Comparison of ENCODE assay signal across 7 mouse cellular contexts in the genomic region with DNA sequence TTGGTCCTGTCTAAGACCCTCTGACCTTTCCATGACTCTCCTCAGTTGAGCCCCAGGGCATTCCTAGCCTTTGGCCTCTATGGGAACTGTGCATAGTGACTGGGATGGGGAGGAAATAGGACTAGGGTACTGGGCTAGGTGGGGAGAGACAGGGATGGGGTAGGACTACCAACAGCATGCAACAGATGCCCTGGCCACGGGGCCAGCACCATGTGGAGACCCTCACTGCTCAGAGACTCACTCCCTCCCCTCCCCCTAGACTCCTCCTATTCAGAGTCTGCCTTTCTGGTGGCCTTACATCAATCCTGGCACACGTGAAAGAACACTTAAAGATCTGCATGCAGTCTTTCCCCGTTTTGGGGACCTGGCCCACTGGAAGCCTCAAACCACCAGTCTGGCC. TPM values are rescaled to one million over a fixed set of nuclear protein-coding genes. Genes with fewer than 3 reads are reported as not detected.
DNase-seq lines count a peak whose midpoint lies in the region; ATAC-seq and TF ChIP-seq lines count a peak whose summit lies in the region.

No protein-coding gene starts in this region.

- H3K27me3 ChIP-seq in heart, embryonic 15.5 days: peaks cover 73% of the 10 kb centered on the region
- peaks cover 45% of the 10 kb centered on the region for H3K27me3 ChIP-seq in lung, embryonic 14.5 days (ENCODE audit: insufficient read depth, low read length)
- peaks cover 51% of the 10 kb centered on the region for H3K27me3 ChIP-seq in forebrain, embryonic 13.5 days
- H3K27me3 ChIP-seq in neural tube, embryonic 15.5 days (replicated peaks): peaks cover 24% of the 10 kb centered on the region

- peak overlapping the region; percentile 74 for H3K4me2 ChIP-seq in heart, embryonic 15.5 days
- H3K4me2 ChIP-seq in lung, embryonic 14.5 days: peak overlapping the region; percentile 65; the same call in 1 of the 2 replicates
- H3K4me2 ChIP-seq in forebrain, embryonic 13.5 days: 0 out of 2 replicates have a peak overlapping the region, but pooled peaks have one; percentile 54
- no peak overlapping the region for H3K4me2 ChIP-seq in neural tube, embryonic 15.5 days

- H3K4me3 ChIP-seq in heart, embryonic 15.5 days: no peak overlapping the region
- H3K4me3 ChIP-seq in lung, embryonic 14.5 days (ENCODE audit: low read depth, low read length): peak overlapping the region; percentile 37; the same call in 1 of the 2 replicates
- 0 out of 2 replicates have a peak overlapping the region, but pooled peaks have one; percentile 26 for H3K4me3 ChIP-seq in forebrain, embryonic 13.5 days
- no peak overlapping the region for H3K4me3 ChIP-seq in neural tube, embryonic 15.5 days (replicated peaks)

- peaks cover 13% of the 10 kb centered on the region for H3K4me1 ChIP-seq in heart, embryonic 15.5 days (replicated peaks)
- H3K4me1 ChIP-seq in lung, embryonic 14.5 days (ENCODE audit: insufficient read depth): 0 out of 2 replicates have a peak, but pooled peaks cover 5% of the 10 kb centered on the region
- H3K4me1 ChIP-seq in forebrain, embryonic 13.5 days: peaks cover 23% of the 10 kb centered on the region
- peaks cover 14% of the 10 kb centered on the region for H3K4me1 ChIP-seq in neural tube, embryonic 15.5 days

- H3K9me3 ChIP-seq in heart, embryonic 15.5 days (replicated peaks): no peaks in the 10 kb centered on the region
- H3K9me3 ChIP-seq in lung, embryonic 14.5 days (ENCODE audit: low read depth, low read length): no peaks in the 10 kb centered on the region
- H3K9me3 ChIP-seq in forebrain, embryonic 13.5 days (replicated peaks): no peaks in the 10 kb centered on the region
- H3K9me3 ChIP-seq in neural tube, embryonic 15.5 days (replicated peaks): no peaks in the 10 kb centered on the region

- no peak for DNase-seq in heart, adult 9 months (ENCODE audit: low spot score in 2 of 2)
- DNase-seq in lung, embryonic 14.5 days: no peak
- DNase-seq in lung, adult 18-20 months: no peak

- ATAC-seq in heart, embryonic 15.5 days (replicated peaks; ENCODE audit: insufficient number of reproducible peaks, insufficient read depth, low FRiP score, low read depth): no peak
- ATAC-seq in lung, embryonic 14.5 days (ENCODE audit: insufficient read depth): no peak
- ATAC-seq in forebrain, embryonic 13.5 days: no peak
- ATAC-seq in neural tube, embryonic 15.5 days (ENCODE audit: low FRiP score): 0 out of 2 replicates have a peak, but pooled peaks have one; percentile 7
- ATAC-seq in activated CD4-positive, CD25-positive, alpha-beta regulatory T cell, adult 4 months: no peak

- no peak for TF ChIP-seq CTCF in lung, embryonic 14.5 days (IDR thresholded peaks at IDR 0.05; ENCODE audit: low read depth)

- H3K36me3 ChIP-seq in heart, embryonic 15.5 days: no peaks in the 10 kb centered on the region
- H3K36me3 ChIP-seq in lung, embryonic 14.5 days (ENCODE audit: insufficient read depth): no peaks in the 10 kb centered on the region
- H3K36me3 ChIP-seq in forebrain, embryonic 13.5 days (ENCODE audit: poor library complexity, severe bottlenecking): peaks cover 65% of the 10 kb centered on the region
- peaks cover 59% of the 10 kb centered on the region for H3K36me3 ChIP-seq in neural tube, embryonic 15.5 days

- WGBS in heart, embryonic 15.5 days: 24% methylated on average over 3 of the region's 3 CpGs
- WGBS in lung, embryonic 14.5 days: 18% methylated on average over 3 of the region's 3 CpGs
- WGBS in forebrain, embryonic 13.5 days: 19% methylated on average over 3 of the region's 3 CpGs
- 21% methylated on average over 3 of the region's 3 CpGs for WGBS in neural tube, embryonic 15.5 days

- no peak overlapping the region for H3K27ac ChIP-seq in heart, embryonic 15.5 days
- no peak overlapping the region for H3K27ac ChIP-seq in lung, embryonic 14.5 days (ENCODE audit: low read depth)
- no peak overlapping the region for H3K27ac ChIP-seq in forebrain, embryonic 13.5 days
- H3K27ac ChIP-seq in neural tube, embryonic 15.5 days (replicated peaks): no peak overlapping the region

- H3K9ac ChIP-seq in heart, embryonic 15.5 days: no peak overlapping the region
- H3K9ac ChIP-seq in lung, embryonic 14.5 days: no peak overlapping the region
- H3K9ac ChIP-seq in forebrain, embryonic 13.5 days: no peak overlapping the region
- no peak overlapping the region for H3K9ac ChIP-seq in neural tube, embryonic 15.5 days (replicated peaks)

RNA-seq across cellular contexts. Expression of a gene that starts 12.7 kb away (rescaled TPM):
- 0.05 and 0.32 TPM in 2 replicates for polyA plus RNA-seq in heart, embryonic 15.5 days (2015; fragmentation: Nextera tagmentation; extraction: Ambion mirVana)
- polyA plus RNA-seq in lung, embryonic 14.5 days (2014; fragmentation: Nextera tagmentation; extraction: Ambion mirVana): 0.34 and 0.53 TPM in 2 replicates
- polyA plus RNA-seq in forebrain, embryonic 13.5 days (2015; fragmentation: Nextera tagmentation; extraction: Ambion mirVana): 3.5 TPM in 2 replicates
- 10.3 and 21.6 TPM in 2 replicates for polyA plus RNA-seq in neural tube, embryonic 15.5 days (2015; fragmentation: Nextera tagmentation; extraction: Ambion mirVana)
- polyA plus RNA-seq in activated CD4-positive, CD25-positive, alpha-beta regulatory T cell, adult 4 months (2017; shearing (Covaris generic)): not detected

RNA-seq across cellular contexts. Expression of a gene that starts 29.5 kb away (rescaled TPM):
- not detected in 2 replicates for polyA plus RNA-seq in heart, embryonic 15.5 days (2015; fragmentation: Nextera tagmentation; extraction: Ambion mirVana)
- not detected in 2 replicates for polyA plus RNA-seq in lung, embryonic 14.5 days (2014; fragmentation: Nextera tagmentation; extraction: Ambion mirVana)
- 9.1 and 10.6 TPM in 2 replicates for polyA plus RNA-seq in forebrain, embryonic 13.5 days (2015; fragmentation: Nextera tagmentation; extraction: Ambion mirVana)
- 110 and 122 TPM in 2 replicates for polyA plus RNA-seq in neural tube, embryonic 15.5 days (2015; fragmentation: Nextera tagmentation; extraction: Ambion mirVana)
- polyA plus RNA-seq in activated CD4-positive, CD25-positive, alpha-beta regulatory T cell, adult 4 months (2017; shearing (Covaris generic)): under 1 TPM; 0.33 to 0.62 TPM

RNA-seq across cellular contexts. Expression of a gene that starts 35.7 kb away (rescaled TPM):
- 0.04 and 0.06 TPM in 2 replicates for polyA plus RNA-seq in heart, embryonic 15.5 days (2015; fragmentation: Nextera tagmentation; extraction: Ambion mirVana)
- polyA plus RNA-seq in lung, embryonic 14.5 days (2014; fragmentation: Nextera tagmentation; extraction: Ambion mirVana): 0.04 TPM in 1 of 2 replicates, not detected in the other
- polyA plus RNA-seq in forebrain, embryonic 13.5 days (2015; fragmentation: Nextera tagmentation; extraction: Ambion mirVana): 0.05 TPM in 1 of 2 replicates, not detected in the other
- polyA plus RNA-seq in neural tube, embryonic 15.5 days (2015; fragmentation: Nextera tagmentation; extraction: Ambion mirVana): 0.22 and 1.4 TPM in 2 replicates
- under 1 TPM in 1 of 2 experiments, not detected in 1; 0.08 TPM for polyA plus RNA-seq in activated CD4-positive, CD25-positive, alpha-beta regulatory T cell, adult 4 months (2017; shearing (Covaris generic))

RNA-seq across cellular contexts. Expression of a gene that starts 43.2 kb away (rescaled TPM):
- polyA plus RNA-seq in heart, embryonic 15.5 days (2015; fragmentation: Nextera tagmentation; extraction: Ambion mirVana): 48.8 and 52.9 TPM in 2 replicates
- 59.9 and 63.4 TPM in 2 replicates for polyA plus RNA-seq in lung, embryonic 14.5 days (2014; fragmentation: Nextera tagmentation; extraction: Ambion mirVana)
- polyA plus RNA-seq in forebrain, embryonic 13.5 days (2015; fragmentation: Nextera tagmentation; extraction: Ambion mirVana): 98.6 and 98.8 TPM in 2 replicates
- 73.5 and 76.3 TPM in 2 replicates for polyA plus RNA-seq in neural tube, embryonic 15.5 days (2015; fragmentation: Nextera tagmentation; extraction: Ambion mirVana)
- 10 to 100 TPM; 23.3 to 31.2 TPM for polyA plus RNA-seq in activated CD4-positive, CD25-positive, alpha-beta regulatory T cell, adult 4 months (2017; shearing (Covaris generic))

RNA-seq across cellular contexts. Expression of a gene that starts 46.9 kb away (rescaled TPM):
- polyA plus RNA-seq in heart, embryonic 15.5 days (2015; fragmentation: Nextera tagmentation; extraction: Ambion mirVana): not detected in 2 replicates
- polyA plus RNA-seq in lung, embryonic 14.5 days (2014; fragmentation: Nextera tagmentation; extraction: Ambion mirVana): not detected in 2 replicates
- polyA plus RNA-seq in forebrain, embryonic 13.5 days (2015; fragmentation: Nextera tagmentation; extraction: Ambion mirVana): not detected in 2 replicates
- polyA plus RNA-seq in neural tube, embryonic 15.5 days (2015; fragmentation: Nextera tagmentation; extraction: Ambion mirVana): not detected in 2 replicates
- not detected for polyA plus RNA-seq in activated CD4-positive, CD25-positive, alpha-beta regulatory T cell, adult 4 months (2017; shearing (Covaris generic))

Comparison
In these comparisons a context has a peak if more than half of its experiments do, and no peak if none do; other contexts are left out.
1. H3K4me3 ChIP-seq: peak in lung, embryonic 14.5 days (single experiment) and forebrain, embryonic 13.5 days (single experiment); none in heart, embryonic 15.5 days (single experiment) and neural tube, embryonic 15.5 days (single experiment).